In genomic region chr16:94526344-94527151, GRCm38 (mm10) we compare ENCODE assay signal across 7 mouse cellular contexts. TPM values are rescaled to one million over a fixed set of nuclear protein-coding genes. Genes with fewer than 3 reads are reported as not detected.
DNase-seq lines count a peak whose midpoint lies in the region; ATAC-seq and TF ChIP-seq lines count a peak whose summit lies in the region.

TSS of gene Vps26c (minus strand) at chr16:94526830.

- H3K4me2 ChIP-seq in embryonic facial prominence, embryonic 13.5 days = peak within 1 kb of the TSS; percentile 71
- peak within 1 kb of the TSS; percentile 66 for H3K4me2 ChIP-seq in limb, embryonic 12.5 days
- peak within 1 kb of the TSS; percentile 63 for H3K4me2 ChIP-seq in midbrain, embryonic 15.5 days

- no peaks in the 10 kb centered on the region for H3K36me3 ChIP-seq in embryonic facial prominence, embryonic 13.5 days
- H3K36me3 ChIP-seq in kidney, adult 2 months (ENCODE audit: control insufficient read depth, insufficient read depth, low read length) = no peaks in the 10 kb centered on the region
- H3K36me3 ChIP-seq in limb, embryonic 12.5 days = no peaks in the 10 kb centered on the region
- H3K36me3 ChIP-seq in midbrain, embryonic 15.5 days (replicated peaks) = no peaks in the 10 kb centered on the region
- H3K36me3 ChIP-seq in spleen, adult 2 months (ENCODE audit: control insufficient read depth, insufficient read depth, low read length) = no peaks in the 10 kb centered on the region

- no peaks in the 10 kb centered on the region for H3K27me3 ChIP-seq in embryonic facial prominence, embryonic 13.5 days
- no peaks in the 10 kb centered on the region for H3K27me3 ChIP-seq in kidney, adult 2 months (replicated peaks; ENCODE audit: control insufficient read depth, insufficient read depth, low read length)
- H3K27me3 ChIP-seq in limb, embryonic 12.5 days = no peaks in the 10 kb centered on the region
- H3K27me3 ChIP-seq in midbrain, embryonic 15.5 days (replicated peaks) = no peaks in the 10 kb centered on the region
- no peaks in the 10 kb centered on the region for H3K27me3 ChIP-seq in spleen, adult 2 months (ENCODE audit: control insufficient read depth, insufficient read depth, low read length)

- no peak for TF ChIP-seq POLR2A in kidney, adult 2 months (IDR thresholded peaks at IDR 0.05; ENCODE audit: low read depth, low read length)
- peak; percentile 1 for TF ChIP-seq POLR2A in spleen, adult 2 months (IDR thresholded peaks at IDR 0.05; ENCODE audit: low read depth, low read length)

- DNase-seq in adrenal gland, postnatal 36 days = peak; percentile 98
- peak; percentile 98 for DNase-seq in heart, adult 18-20 months
- DNase-seq in kidney, adult 2 months = peak; percentile 98
- peak; percentile 95 to 99 for DNase-seq in spleen, adult 2 months (ENCODE audit: low read depth in 1 of 2, low spot score in 2 of 2)

- WGBS in embryonic facial prominence, embryonic 13.5 days = under 1% methylated on average over 93 of the region's 93 CpGs
- 1% methylated on average over 93 of the region's 93 CpGs for WGBS in kidney, adult 2 months
- under 1% methylated on average over 92 of the region's 93 CpGs for WGBS in limb, embryonic 12.5 days
- under 1% methylated on average over 92 of the region's 93 CpGs for WGBS in midbrain, embryonic 15.5 days
- WGBS in spleen, adult 2 months = under 1% methylated on average over 93 of the region's 93 CpGs

- H3K27ac ChIP-seq in embryonic facial prominence, embryonic 13.5 days = peak within 1 kb of the TSS; percentile 95
- peak within 1 kb of the TSS; percentile 95 for H3K27ac ChIP-seq in kidney, adult 2 months (ENCODE audit: insufficient read depth, low read depth, low read length)
- H3K27ac ChIP-seq in limb, embryonic 12.5 days = peak within 1 kb of the TSS; percentile 93
- peak within 1 kb of the TSS; percentile 98 for H3K27ac ChIP-seq in midbrain, embryonic 15.5 days
- peak within 1 kb of the TSS; percentile 96 for H3K27ac ChIP-seq in spleen, adult 2 months (ENCODE audit: insufficient read depth, low read length)

- H3K9ac ChIP-seq in embryonic facial prominence, embryonic 13.5 days = peak within 1 kb of the TSS; percentile 86
- peak within 1 kb of the TSS; percentile 74 for H3K9ac ChIP-seq in limb, embryonic 12.5 days (replicated peaks)
- peak within 1 kb of the TSS; percentile 66 for H3K9ac ChIP-seq in midbrain, embryonic 15.5 days

- peak within 1 kb of the TSS; percentile 82 for H3K4me3 ChIP-seq in embryonic facial prominence, embryonic 13.5 days
- peak within 1 kb of the TSS; percentile 89 for H3K4me3 ChIP-seq in kidney, adult 2 months (ENCODE audit: insufficient read depth, low read depth, low read length)
- peak within 1 kb of the TSS; percentile 72 for H3K4me3 ChIP-seq in limb, embryonic 12.5 days (replicated peaks)
- H3K4me3 ChIP-seq in midbrain, embryonic 15.5 days = peak within 1 kb of the TSS; percentile 82
- H3K4me3 ChIP-seq in spleen, adult 2 months (ENCODE audit: extremely low read depth, insufficient read depth, insufficient read length) = peak within 1 kb of the TSS; percentile 67

- peak; percentile 92 for ATAC-seq in embryonic facial prominence, embryonic 13.5 days (ENCODE audit: insufficient number of reproducible peaks, insufficient read depth, low FRiP score, low TSS enrichment, low read depth)
- ATAC-seq in limb, embryonic 12.5 days (ENCODE audit: insufficient number of reproducible peaks, insufficient read depth, low FRiP score, low TSS enrichment, low read depth) = peak; percentile 91
- peak; percentile 94 for ATAC-seq in midbrain, embryonic 15.5 days (replicated peaks)

- no peaks in the 10 kb centered on the region for H3K9me3 ChIP-seq in embryonic facial prominence, embryonic 13.5 days
- no peaks in the 10 kb centered on the region for H3K9me3 ChIP-seq in limb, embryonic 12.5 days
- no peaks in the 10 kb centered on the region for H3K9me3 ChIP-seq in midbrain, embryonic 15.5 days

- peaks cover 29% of the 10 kb centered on the region for H3K4me1 ChIP-seq in embryonic facial prominence, embryonic 13.5 days
- H3K4me1 ChIP-seq in kidney, adult 2 months (ENCODE audit: control insufficient read depth, insufficient read depth, low read length) = peaks cover 11% of the 10 kb centered on the region; the same call in 1 of the 2 replicates
- H3K4me1 ChIP-seq in limb, embryonic 12.5 days (replicated peaks) = peaks cover 24% of the 10 kb centered on the region
- peaks cover 29% of the 10 kb centered on the region for H3K4me1 ChIP-seq in midbrain, embryonic 15.5 days
- peaks cover 8% of the 10 kb centered on the region for H3K4me1 ChIP-seq in spleen, adult 2 months (ENCODE audit: control insufficient read depth, insufficient read depth, insufficient read length)

- no peak for TF ChIP-seq CTCF in kidney, adult 2 months (conservative IDR thresholded peaks at IDR 0.05; ENCODE audit: insufficient read depth, insufficient read length, low read depth, low read length)
- no peak for TF ChIP-seq CTCF in spleen, adult 2 months (IDR thresholded peaks at IDR 0.05; ENCODE audit: extremely low read depth, insufficient read depth, insufficient read length, insufficient replicate concordance)

RNA-seq across cellular contexts. Expression of gene Vps26c, which starts in this region (rescaled TPM):
- total RNA-seq in adrenal gland, postnatal 36 days (2021) = 10 to 100 TPM; 60.6 to 73.2 TPM
- 49.4 and 53.5 TPM in 2 replicates for polyA plus RNA-seq in embryonic facial prominence, embryonic 13.5 days (2015; fragmentation: Nextera tagmentation; extraction: Ambion mirVana)
- 10 to 100 TPM; 20.7 to 21.7 TPM for total RNA-seq in heart, adult 18-20 months (2021)
- 31.4 and 34.8 TPM in 2 replicates for polyA plus RNA-seq in kidney, adult 2 months (2012; rRNA removed)
- polyA plus RNA-seq in limb, embryonic 12.5 days (2016; fragmentation: Nextera tagmentation; extraction: Ambion mirVana) = 52.4 and 61.7 TPM in 2 replicates
- 79.8 and 91.8 TPM in 2 replicates for polyA plus RNA-seq in midbrain, embryonic 15.5 days (2015; fragmentation: Nextera tagmentation; extraction: Ambion mirVana)
- polyA plus RNA-seq in spleen, adult 2 months (2012; rRNA removed) = 21.4 and 22.3 TPM in 2 replicates

Comparison
In these comparisons a context has a peak if more than half of its experiments do, and no peak if none do; other contexts are left out.
1. Peak in every context shown above with its lines: DNase-seq, ATAC-seq, H3K4me3 ChIP-seq and H3K27ac ChIP-seq.